Mouse (Mus musculus): Measurements from ENCODE around the gene Zcchc8.

GRCm38 (mm10) chr5:123650825-123651224 lies 70.1 kb downstream of the Zcchc8 start:
- no peak for TF ChIP-seq CTCF (IDR thresholded peaks at IDR 0.05; ENCODE audit: low read depth, low read length)
- no peak for TF ChIP-seq EP300 (IDR thresholded peaks at IDR 0.05; ENCODE audit: insufficient read depth, low read depth, low read length)

Measured in ES-Bruce4 (cell line).